Mouse (Mus musculus) midbrain, embryonic 10.5 days (tissue): ENCODE data around the gene Gtpbp6. TPM values are rescaled to one million over a fixed set of nuclear protein-coding genes. Genes with fewer than 3 reads are reported as not detected.
A peak's percentile ranks its signal among the peaks of the same experiment; 100 is the strongest.
"Not testable (repeated sequence)": the region's sequence is repeated elsewhere in the genome, so short reads cannot be mapped to it uniquely, and the experiment has no call there.

Source experiments
- DNase-seq: peaks from one replicate; pipeline ENCODE4 v3.0.0-alpha.2; 2017; ENCODE audit warnings: low spot score
- H3K27ac ChIP-seq: fragments of 300-500 bp; sonication (generic); replicated peaks from 2 replicates; pipeline ENCODE4 v1.5.1; 2016; ENCODE audit warnings: mild to moderate bottlenecking
- H3K27me3 ChIP-seq: fragments of 300-500 bp; sonication (generic); 2 replicates; pipeline ENCODE4 v1.6.1; 2016; ENCODE audit warnings: low read depth, mild to moderate bottlenecking; ENCODE audit not compliant: poor library complexity, severe bottlenecking
- H3K36me3 ChIP-seq: fragments of 300-500 bp; sonication (generic); 2 replicates; pipeline ENCODE4 v1.6.1; 2016; ENCODE audit warnings: mild to moderate bottlenecking, moderate library complexity
- H3K4me1 ChIP-seq: fragments of 300-500 bp; sonication (generic); 2 replicates; pipeline ENCODE4 v1.6.1; 2016
- H3K4me3 ChIP-seq: fragments of 300-500 bp; sonication (generic); 2 replicates; pipeline ENCODE4 v1.5.1; 2016; ENCODE audit warnings: mild to moderate bottlenecking, moderate library complexity
- H3K9me3 ChIP-seq: fragments of 300-500 bp; sonication (generic); replicated peaks from 2 replicates; pipeline ENCODE4 v1.6.1; 2016; ENCODE audit warnings: mild to moderate bottlenecking
- WGBS: fragments of 180-500 bp; shearing (Covaris S2); methylation state at CpG from one replicate; pipeline ENCODE4 v1.1.7; 2016; 5-methylcytosine and 5-hydroxymethylcytosine counted together
- polyA plus RNA-seq: library from polyadenylated mRNA; unstranded; fragments of >200 nt; fragmentation: Nextera tagmentation; extraction: Ambion mirVana; gene quantifications from 2 replicates; pipeline ENCODE4 v1.2.1, GENCODE M21; 2016

Gtpbp6 gene
- polyA plus RNA-seq, 1 experiment from 2014 or later = 36.2 TPM

- H3K27me3 ChIP-seq = no peaks in the 10 kb centered on the region; the same call in 1 of the 2 replicates
- H3K4me3 ChIP-seq = peak within 1 kb of the TSS; percentile 66
- H3K4me1 ChIP-seq = peaks cover 13% of the 10 kb centered on the region
- WGBS = 2% methylated on average over 25 of the region's 25 CpGs
- DNase-seq = peak; percentile 87
- peak within 1 kb of the TSS; percentile 91 for H3K27ac ChIP-seq
- no peaks in the 10 kb centered on the region for H3K36me3 ChIP-seq
- no peaks in the 10 kb centered on the region for H3K9me3 ChIP-seq
Observed at GRCm38 (mm10) chr5:110094030-110094846, 13.8 kb downstream of the Gtpbp6 start, which contains the start of gene Gm35315. Gene Gm35315, minus strand, starts transcription at chr5:110094420.

- no peak overlapping the region for H3K4me3 ChIP-seq
- H3K36me3 ChIP-seq = no peaks in the 10 kb centered on the region
- H3K27me3 ChIP-seq = no peaks in the 10 kb centered on the region
- no peaks in the 10 kb centered on the region for H3K9me3 ChIP-seq
- WGBS = 76% methylated on average over 2 of the region's 2 CpGs
- DNase-seq = no peak
- H3K4me1 ChIP-seq = peaks cover 10% of the 10 kb centered on the region
- no peak overlapping the region for H3K27ac ChIP-seq
Observed at GRCm38 (mm10) chr5:110091546-110091945, 16.5 kb downstream of the Gtpbp6 start.

- no peaks in the 10 kb centered on the region for H3K27me3 ChIP-seq
- no peak for DNase-seq
- H3K36me3 ChIP-seq = no peaks in the 10 kb centered on the region
- H3K4me3 ChIP-seq = no peak overlapping the region
- WGBS = 42% methylated on average over 14 of the region's 14 CpGs
- peaks cover 25% of the 10 kb centered on the region; the same call in 1 of the 2 replicates for H3K9me3 ChIP-seq
- no peak overlapping the region for H3K27ac ChIP-seq
- H3K4me1 ChIP-seq = no peaks in the 10 kb centered on the region
Observed at GRCm38 (mm10) chr5:110086161-110086866, 21.7 kb downstream of the Gtpbp6 start.

DNA sequence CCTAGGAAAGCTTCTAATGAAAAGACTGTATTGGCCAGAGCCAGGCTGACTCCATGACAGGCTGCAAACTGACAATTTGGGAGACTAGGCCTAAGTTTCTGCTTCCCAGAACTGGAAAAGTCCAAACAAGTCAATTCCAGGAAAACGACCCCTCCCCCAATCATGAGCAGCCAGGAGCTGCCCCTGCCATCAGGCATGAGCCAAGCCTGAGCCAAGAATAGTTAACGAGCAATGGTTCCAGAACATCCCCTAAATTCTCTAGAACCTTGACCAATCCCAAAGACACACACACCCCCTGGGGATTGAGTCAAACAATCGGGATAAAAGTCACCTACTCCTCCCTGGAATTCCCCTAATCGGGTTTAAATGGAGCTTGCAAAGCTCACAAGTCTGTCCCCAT, 25.0 kb downstream of the Gtpbp6 start:
- 77% methylated on average over 4 of the region's 4 CpGs for WGBS
- Histone ChIP-seq H3K4me1 (no peaks in the 10 kb centered on the region), H3K27me3 (no peaks in the 10 kb centered on the region), H3K36me3 (peaks cover 15% of the 10 kb centered on the region), H3K27ac (no peak overlapping the region), H3K4me3 (no peak overlapping the region), H3K9me3 (peaks cover 57% of the 10 kb centered on the region)
- DNase-seq = no peak

DNA sequence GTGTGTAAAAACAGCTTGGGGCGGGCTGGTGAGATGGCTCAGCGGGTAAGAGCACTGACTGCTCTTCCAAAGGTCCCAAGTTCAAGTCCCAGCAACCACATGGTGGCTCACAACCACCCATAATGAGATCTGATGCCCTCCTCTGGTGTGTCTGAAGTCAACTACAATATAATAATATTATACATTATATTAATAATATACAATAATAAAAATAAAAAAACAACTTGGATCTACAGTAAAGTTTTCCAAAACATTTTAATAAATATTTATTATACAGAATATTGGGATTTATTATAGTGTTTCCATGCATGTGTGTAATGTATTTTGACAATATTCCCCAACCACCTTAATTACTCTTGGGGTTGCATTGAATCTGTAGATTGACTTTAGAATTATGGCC, 35.6 kb downstream of the Gtpbp6 start, which contains the start of gene Gm17655:
Gene Gm17655 (minus strand): TSS at position 101 of the 400 bp plus-strand sequence.
- H3K4me1 ChIP-seq, DNase-seq, H3K4me3 ChIP-seq, H3K27ac ChIP-seq, H3K27me3 ChIP-seq, H3K36me3 ChIP-seq: not testable (repeated sequence)
- 94% methylated on average over 2 of the region's 2 CpGs for WGBS
- H3K9me3 ChIP-seq = peaks cover 32% of the 10 kb centered on the region

DNA sequence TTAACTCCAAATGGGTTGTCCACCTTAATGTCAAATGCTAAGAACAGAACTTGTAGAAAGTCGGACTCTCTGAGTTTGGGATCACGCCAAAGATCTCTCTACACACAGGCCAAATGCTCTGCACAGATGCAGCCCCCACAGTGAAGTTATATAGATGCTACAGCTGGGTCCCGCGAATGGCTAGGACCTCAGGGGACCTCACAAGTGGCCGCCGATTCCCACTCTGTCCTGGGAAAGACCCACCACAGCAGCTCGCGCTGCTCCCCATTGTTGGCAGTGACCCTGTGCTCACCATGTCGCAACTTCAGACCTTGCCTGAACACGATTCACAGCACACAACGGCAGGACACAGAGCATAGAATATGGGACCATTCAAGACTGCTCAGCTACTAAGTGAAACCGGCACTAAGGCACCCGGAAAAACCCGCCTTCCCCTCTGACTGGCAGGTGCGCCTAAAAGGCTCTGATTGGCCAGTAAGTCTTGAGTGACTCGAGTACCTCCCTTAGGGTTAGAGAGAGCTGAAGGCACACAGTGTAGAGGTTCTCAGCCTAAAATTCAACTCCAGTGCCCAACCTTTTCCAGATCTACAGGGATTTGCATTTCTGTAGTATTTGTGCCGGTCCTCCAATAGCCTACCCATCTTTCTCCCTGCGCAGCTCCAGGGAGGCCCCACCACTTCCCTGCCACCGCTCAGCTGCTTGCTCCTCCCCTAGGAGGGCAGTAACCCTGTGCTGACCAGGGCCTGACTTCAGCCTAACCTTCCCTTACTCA, 50.2 kb downstream of the Gtpbp6 start:
- Histone ChIP-seq H3K27me3 (no peaks in the 10 kb centered on the region), H3K27ac (peak overlapping the region; percentile 85), H3K9me3 (peaks cover 19% of the 10 kb centered on the region; the same call in 1 of the 2 replicates), H3K36me3 (no peaks in the 10 kb centered on the region), H3K4me3 (peak overlapping the region; percentile 65), H3K4me1 (0 out of 2 replicates have a peak, but pooled peaks cover 4% of the 10 kb centered on the region)
- 5% methylated on average over 19 of the region's 19 CpGs for WGBS
- DNase-seq = peak; percentile 78

Other genes with a start within 250 kb of the Gtpbp6 start
- gene Gm15446, start 184.8 kb downstream of the Gtpbp6 start, polyA plus RNA-seq = 0.73 and 0.91 TPM in 2 replicates
- 21.6 and 22.0 TPM in 2 replicates for gene Zfp932, start 111.7 kb downstream of the Gtpbp6 start, polyA plus RNA-seq
- gene Gm17655, start 35.7 kb downstream of the Gtpbp6 start, polyA plus RNA-seq = 4.9 and 5.9 TPM in 2 replicates
- gene Gm35315, start 13.8 kb downstream of the Gtpbp6 start, polyA plus RNA-seq = 1.3 and 2.6 TPM in 2 replicates
- gene Plcxd1, start 8.2 kb downstream of the Gtpbp6 start, polyA plus RNA-seq = 1.1 and 1.8 TPM in 2 replicates
- 6.0 and 7.9 TPM in 2 replicates for gene Zfp605, start 1.9 kb upstream of the Gtpbp6 start, polyA plus RNA-seq
- 53.4 and 62.2 TPM in 2 replicates for gene Chfr, start 27.6 kb upstream of the Gtpbp6 start, polyA plus RNA-seq
- gene Golga3, start 68.5 kb upstream of the Gtpbp6 start, polyA plus RNA-seq = 16.4 and 18.3 TPM in 2 replicates
- gene Ankle2, start 122.8 kb upstream of the Gtpbp6 start, polyA plus RNA-seq = 30.9 and 31.2 TPM in 2 replicates
- 99.3 and 104 TPM in 2 replicates for gene Pgam5, start 161.7 kb upstream of the Gtpbp6 start, polyA plus RNA-seq
- 14.8 and 14.9 TPM in 2 replicates for gene Pxmp2, start 178.0 kb upstream of the Gtpbp6 start, polyA plus RNA-seq
- 40.8 and 44.1 TPM in 2 replicates for gene Pole, start 178.1 kb upstream of the Gtpbp6 start, polyA plus RNA-seq
- 0.62 and 0.73 TPM in 2 replicates for gene P2rx2, start 235.0 kb upstream of the Gtpbp6 start, polyA plus RNA-seq
- gene Lrcol1, start 236.5 kb upstream of the Gtpbp6 start, polyA plus RNA-seq = not detected in 2 replicates